Mouse (Mus musculus) hindbrain, embryonic 10.5 days (tissue): ENCODE measurements around the gene Olfr969. TPM values are rescaled to one million over a fixed set of nuclear protein-coding genes. Genes with fewer than 3 reads are reported as not detected.
"Not testable (repeated sequence)": the region's sequence is repeated elsewhere in the genome, so short reads cannot be mapped to it uniquely, and the experiment has no call there.

Experiments
- DNase-seq: peaks from one replicate; pipeline ENCODE4 v3.0.0-alpha.2; 2017; ENCODE audit warnings: low spot score
- H3K27ac ChIP-seq: fragments of 300-500 bp; sonication (generic); 2 replicates; pipeline ENCODE4 v1.5.1; 2016; ENCODE audit warnings: mild to moderate bottlenecking, moderate library complexity
- H3K27me3 ChIP-seq: fragments of 300-500 bp; sonication (generic); 2 replicates; pipeline ENCODE4 v1.6.1; 2016; ENCODE audit warnings: mild to moderate bottlenecking; ENCODE audit not compliant: poor library complexity, insufficient read depth, severe bottlenecking
- H3K36me3 ChIP-seq: fragments of 300-500 bp; sonication (generic); 2 replicates; pipeline ENCODE4 v1.6.1; 2016; ENCODE audit warnings: mild to moderate bottlenecking, moderate library complexity
- H3K4me1 ChIP-seq: fragments of 300-500 bp; sonication (generic); replicated peaks from 2 replicates; pipeline ENCODE4 v1.6.1; 2016; ENCODE audit warnings: mild to moderate bottlenecking
- H3K4me3 ChIP-seq: fragments of 300-500 bp; sonication (generic); 2 replicates; pipeline ENCODE4 v1.5.1; 2016; ENCODE audit warnings: mild to moderate bottlenecking, moderate library complexity
- H3K9me3 ChIP-seq: fragments of 300-500 bp; sonication (generic); 2 replicates; pipeline ENCODE4 v1.6.1; 2016; ENCODE audit warnings: mild to moderate bottlenecking, moderate library complexity
- WGBS: fragments of 180-500 bp; shearing (Covaris S2); methylation state at CpG from one replicate; pipeline ENCODE4 v1.1.7; 2016; 5-methylcytosine and 5-hydroxymethylcytosine counted together
- polyA plus RNA-seq: library from polyadenylated mRNA; unstranded; fragments of >200 nt; fragmentation: Nextera tagmentation; extraction: Ambion mirVana; gene quantifications from 2 replicates; pipeline ENCODE4 v1.2.1, GENCODE M21; 2016

Olfr969 gene
- not detected in 2 replicates for polyA plus RNA-seq

GRCm38 (mm10) chr9:39790558-39790957, at the start of gene Olfr969:
Olfr969 (plus strand) TSS chr9:39790945.
- Histone ChIP-seq H3K9me3 (no peaks in the 10 kb centered on the region), H3K27ac (no peak within 1 kb of the TSS), H3K36me3 (no peaks in the 10 kb centered on the region), H3K4me1 (no peaks in the 10 kb centered on the region), H3K4me3 (no peak within 1 kb of the TSS), H3K27me3 (no peaks in the 10 kb centered on the region)
- no peak for DNase-seq
- WGBS = 81% methylated on average over 2 of the region's 2 CpGs

- Histone ChIP-seq H3K9me3 (no peaks in the 10 kb centered on the region), H3K27me3 (no peaks in the 10 kb centered on the region), H3K27ac (no peak within 1 kb of the TSS), H3K4me1 (no peaks in the 10 kb centered on the region), H3K36me3 (no peaks in the 10 kb centered on the region), H3K4me3 (no peak within 1 kb of the TSS)
- DNase-seq = no peak
These were observed 44.8 kb upstream of the Olfr969 start, which contains the start of gene Olfr967 for GRCm38 (mm10) chr9:39745949-39746348. Olfr967 (plus strand) TSS chr9:39746249.

- no peak overlapping the region for H3K4me3 ChIP-seq
- no peaks in the 10 kb centered on the region for H3K36me3 ChIP-seq
- no peaks in the 10 kb centered on the region for H3K27me3 ChIP-seq
- H3K9me3 ChIP-seq = no peaks in the 10 kb centered on the region
- DNase-seq = no peak
- 90% methylated on average over 1 of the region's 1 CpGs for WGBS
- no peaks in the 10 kb centered on the region for H3K4me1 ChIP-seq
- H3K27ac ChIP-seq = no peak overlapping the region
These were observed 44.3 kb upstream of the Olfr969 start for GRCm38 (mm10) chr9:39746428-39746827.

GRCm38 (mm10) chr9:39783153-39783552, 7.6 kb upstream of the Olfr969 start, which contains the start of gene Olfr968:
Olfr968 (minus strand) TSS chr9:39783253.
- 88% methylated on average over 1 of the region's 1 CpGs for WGBS
- Histone ChIP-seq H3K27ac (no peak within 1 kb of the TSS), H3K4me1 (no peaks in the 10 kb centered on the region), H3K36me3 (no peaks in the 10 kb centered on the region), H3K9me3 (no peaks in the 10 kb centered on the region), H3K27me3 (no peaks in the 10 kb centered on the region), H3K4me3 (no peak within 1 kb of the TSS)
- no peak for DNase-seq

GRCm38 (mm10) chr9:39808560-39808959, 17.8 kb downstream of the Olfr969 start, which contains the start of gene Olfr970:
Olfr970 (plus strand) TSS chr9:39808860.
- WGBS = 81% methylated on average over 4 of the region's 4 CpGs
- DNase-seq = no peak
- 0 out of 2 replicates have a peak, but pooled peaks cover 3% of the 10 kb centered on the region for H3K9me3 ChIP-seq
- H3K27ac ChIP-seq = no peak within 1 kb of the TSS
- no peaks in the 10 kb centered on the region for H3K4me1 ChIP-seq
- H3K27me3 ChIP-seq = no peaks in the 10 kb centered on the region
- H3K36me3 ChIP-seq = no peaks in the 10 kb centered on the region
- no peak within 1 kb of the TSS for H3K4me3 ChIP-seq

- H3K4me1 ChIP-seq, H3K9me3 ChIP-seq, DNase-seq, H3K36me3 ChIP-seq, H3K27me3 ChIP-seq, H3K27ac ChIP-seq, H3K4me3 ChIP-seq: not testable (repeated sequence)
- 87% methylated on average over 2 of the region's 2 CpGs for WGBS
These were observed 45.8 kb downstream of the Olfr969 start, which contains the start of gene Olfr971 for GRCm38 (mm10) chr9:39836576-39836975. Olfr971 (plus strand) TSS chr9:39836876.

Other genes with a start within 250 kb of the Olfr969 start
- not detected in 2 replicates for gene Olfr958, start 236.9 kb upstream of the Olfr969 start, polyA plus RNA-seq
- gene Olfr959, start 215.4 kb upstream of the Olfr969 start, polyA plus RNA-seq = not detected in 2 replicates
- gene AW551984, start 186.5 kb upstream of the Olfr969 start, polyA plus RNA-seq = 6.0 and 10.1 TPM in 2 replicates
- not detected in 2 replicates for gene Olfr148, start 180.3 kb upstream of the Olfr969 start, polyA plus RNA-seq
- gene Olfr960, start 169.6 kb upstream of the Olfr969 start, polyA plus RNA-seq = not detected in 2 replicates
- not detected in 2 replicates for gene Olfr961, start 145.9 kb upstream of the Olfr969 start, polyA plus RNA-seq
- gene Olfr963, start 123.7 kb upstream of the Olfr969 start, polyA plus RNA-seq = not detected in 2 replicates
- not detected in 2 replicates for gene Olfr149, start 83.8 kb upstream of the Olfr969 start, polyA plus RNA-seq
- gene Olfr965, start 79.6 kb upstream of the Olfr969 start, polyA plus RNA-seq = not detected in 2 replicates
- gene Olfr150, start 60.0 kb upstream of the Olfr969 start, polyA plus RNA-seq = not detected in 2 replicates
- not detected in 2 replicates for gene Olfr967, start 44.7 kb upstream of the Olfr969 start, polyA plus RNA-seq
- gene Olfr968, start 7.7 kb upstream of the Olfr969 start, polyA plus RNA-seq = not detected in 2 replicates
- gene Olfr970, start 17.9 kb downstream of the Olfr969 start, polyA plus RNA-seq = not detected in 2 replicates
- gene Olfr971, start 45.9 kb downstream of the Olfr969 start, polyA plus RNA-seq = not detected in 2 replicates
- not detected in 2 replicates for gene Olfr972, start 75.5 kb downstream of the Olfr969 start, polyA plus RNA-seq
- not detected in 2 replicates for gene Olfr229, start 116.4 kb downstream of the Olfr969 start, polyA plus RNA-seq
- not detected in 2 replicates for gene Olfr974, start 146.6 kb downstream of the Olfr969 start, polyA plus RNA-seq
- not detected in 2 replicates for gene Olfr975, start 161.1 kb downstream of the Olfr969 start, polyA plus RNA-seq
- gene Olfr976, start 170.2 kb downstream of the Olfr969 start, polyA plus RNA-seq = not detected in 2 replicates
- gene Olfr978, start 201.2 kb downstream of the Olfr969 start, polyA plus RNA-seq = not detected in 2 replicates
- gene Olfr979, start 212.5 kb downstream of the Olfr969 start, polyA plus RNA-seq = not detected in 2 replicates
- gene Olfr980, start 218.6 kb downstream of the Olfr969 start, polyA plus RNA-seq = not detected in 2 replicates
- gene Olfr981, start 230.5 kb downstream of the Olfr969 start, polyA plus RNA-seq = not detected in 2 replicates